Mouse (Mus musculus) intestine, embryonic 16.5 days (tissue): ENCODE results near the gene Mark3. TPM values are rescaled to one million over a fixed set of nuclear protein-coding genes. Genes with fewer than 3 reads are reported as not detected.

Source experiments
- ATAC-seq: fragments of 200-750 bp; cut with Nextera tagmentation; 2 replicates; pipeline ENCODE4 v1.8.0; 2017; ENCODE audit warnings: moderate TSS enrichment, moderate library complexity
- H3K27ac ChIP-seq: fragments of 300-500 bp; sonication (generic); 2 replicates; pipeline ENCODE4 v1.5.1; 2014; ENCODE audit warnings: mild to moderate bottlenecking, low read length
- H3K27me3 ChIP-seq: fragments of 300-500 bp; sonication (generic); replicated peaks from 2 replicates; pipeline ENCODE4 v1.6.1; 2014; ENCODE audit warnings: low read length, control low read depth, mixed read lengths; ENCODE audit not compliant: control insufficient read depth, insufficient read depth
- H3K36me3 ChIP-seq: fragments of 300-500 bp; sonication (generic); 2 replicates; pipeline ENCODE4 v1.6.1; 2014; ENCODE audit warnings: low read length, control low read depth; ENCODE audit not compliant: control insufficient read depth, insufficient read depth
- H3K4me1 ChIP-seq: fragments of 300-500 bp; sonication (generic); 2 replicates; pipeline ENCODE4 v1.6.1; 2014; ENCODE audit warnings: low read length, control low read depth, mixed read lengths; ENCODE audit not compliant: control insufficient read depth, insufficient read depth
- H3K4me2 ChIP-seq: fragments of 300-500 bp; sonication (generic); 2 replicates; pipeline ENCODE4 v1.6.1; 2014; ENCODE audit warnings: low read depth, low read length, control low read depth
- H3K4me3 ChIP-seq: fragments of 300-500 bp; sonication (generic); 2 replicates; pipeline ENCODE4 v1.5.1; 2014; ENCODE audit warnings: mild to moderate bottlenecking, low read length
- H3K9ac ChIP-seq: fragments of 300-500 bp; sonication (generic); 2 replicates; pipeline ENCODE4 v1.6.1; 2014; ENCODE audit warnings: low read depth, low read length
- H3K9me3 ChIP-seq: fragments of 300-500 bp; sonication (generic); 2 replicates; pipeline ENCODE4 v1.6.1; 2016; ENCODE audit warnings: low read length, control low read depth; ENCODE audit not compliant: control insufficient read depth
- WGBS: fragments of 180-500 bp; shearing (Covaris S2); extraction: QIAGEN DNeasy Blood & Tissue Kit; methylation state at CpG from one replicate; pipeline ENCODE4 v1.1.7; 2014; 5-methylcytosine and 5-hydroxymethylcytosine counted together
- polyA plus RNA-seq: library from polyadenylated mRNA; unstranded; fragments of >200 nt; fragmentation: Nextera tagmentation; extraction: Ambion mirVana; gene quantifications from 2 replicates; pipeline ENCODE4 v1.2.1, GENCODE M21; 2015

Mark3 gene
- polyA plus RNA-seq, 1 experiment from 2014 or later, result 14.2 TPM

GRCm38 (mm10) chr12:111668457-111668912, 94.2 kb downstream of the Mark3 start:
- peak; percentile 61 for ATAC-seq
- Histone ChIP-seq H3K27ac (peak overlapping the region; percentile 88), H3K9ac (peak overlapping the region; percentile 55), H3K4me1 (peaks cover 43% of the 10 kb centered on the region), H3K4me3 (peak overlapping the region; percentile 23; the same call in 1 of the 2 replicates), H3K9me3 (no peaks in the 10 kb centered on the region), H3K36me3 (no peaks in the 10 kb centered on the region), H3K4me2 (peak overlapping the region; percentile 88), H3K27me3 (no peaks in the 10 kb centered on the region)
- WGBS, result 7% methylated on average over 8 of the region's 8 CpGs

- peak overlapping the region; percentile 88 for H3K4me2 ChIP-seq
- no peaks in the 10 kb centered on the region for H3K27me3 ChIP-seq
- H3K9me3 ChIP-seq, result no peaks in the 10 kb centered on the region
- peak overlapping the region; percentile 55 for H3K9ac ChIP-seq
- H3K36me3 ChIP-seq, result no peaks in the 10 kb centered on the region
- H3K27ac ChIP-seq, result peak overlapping the region; percentile 88
- H3K4me3 ChIP-seq, result peak overlapping the region; percentile 62; the same call in 1 of the 2 replicates
- peak; percentile 8; the same call in 1 of the 2 replicates for ATAC-seq
- peaks cover 39% of the 10 kb centered on the region for H3K4me1 ChIP-seq
- WGBS, result 48% methylated on average over 23 of the region's 23 CpGs
Measured at GRCm38 (mm10) chr12:111669000-111669788, 94.9 kb downstream of the Mark3 start.

- no peaks in the 10 kb centered on the region for H3K27me3 ChIP-seq
- H3K4me3 ChIP-seq, result peak overlapping the region; percentile 62
- peak overlapping the region; percentile 88 for H3K4me2 ChIP-seq
- H3K4me1 ChIP-seq, result peaks cover 37% of the 10 kb centered on the region
- peak overlapping the region; percentile 78 for H3K9ac ChIP-seq
- peak overlapping the region; percentile 53; the same call in 1 of the 2 replicates for H3K27ac ChIP-seq
- no peaks in the 10 kb centered on the region for H3K36me3 ChIP-seq
- no peak for ATAC-seq
- WGBS, result 58% methylated on average over 8 of the region's 8 CpGs
- no peaks in the 10 kb centered on the region for H3K9me3 ChIP-seq
Measured at GRCm38 (mm10) chr12:111669961-111670360, 95.6 kb downstream of the Mark3 start.

- Histone ChIP-seq H3K9me3 (no peaks in the 10 kb centered on the region), H3K27me3 (no peaks in the 10 kb centered on the region), H3K36me3 (no peaks in the 10 kb centered on the region), H3K4me1 (peaks cover 41% of the 10 kb centered on the region), H3K9ac (peak overlapping the region; percentile 78), H3K4me2 (peak overlapping the region; percentile 88), H3K4me3 (peak overlapping the region; percentile 62), H3K27ac (peak overlapping the region; percentile 53; the same call in 1 of the 2 replicates)
- no peak; the same call in 1 of the 2 replicates for ATAC-seq
- WGBS, result 19% methylated on average over 29 of the region's 29 CpGs
Measured at GRCm38 (mm10) chr12:111670371-111670971, 96.1 kb downstream of the Mark3 start.

GRCm38 (mm10) chr12:111670976-111671375, 96.7 kb downstream of the Mark3 start:
- Histone ChIP-seq H3K4me2 (peak overlapping the region; percentile 88), H3K27ac (peak overlapping the region; percentile 53; the same call in 1 of the 2 replicates), H3K9me3 (no peaks in the 10 kb centered on the region), H3K36me3 (no peaks in the 10 kb centered on the region), H3K9ac (peak overlapping the region; percentile 78), H3K27me3 (no peaks in the 10 kb centered on the region), H3K4me3 (peak overlapping the region; percentile 62), H3K4me1 (peaks cover 44% of the 10 kb centered on the region)
- WGBS, result 2% methylated on average over 35 of the region's 35 CpGs
- ATAC-seq, result no peak; the same call in 1 of the 2 replicates

- Histone ChIP-seq H3K36me3 (no peaks in the 10 kb centered on the region), H3K27ac (peak overlapping the region; percentile 53), H3K9me3 (no peaks in the 10 kb centered on the region), H3K4me3 (peak overlapping the region; percentile 62), H3K4me1 (peaks cover 48% of the 10 kb centered on the region), H3K9ac (peak overlapping the region; percentile 78), H3K4me2 (peak overlapping the region; percentile 88), H3K27me3 (no peaks in the 10 kb centered on the region)
- under 1% methylated on average over 34 of the region's 34 CpGs for WGBS
- ATAC-seq, result peak; percentile 14; the same call in 1 of the 2 replicates
Measured at GRCm38 (mm10) chr12:111671431-111671902, 97.1 kb downstream of the Mark3 start.

- no peaks in the 10 kb centered on the region for H3K27me3 ChIP-seq
- H3K9me3 ChIP-seq, result no peaks in the 10 kb centered on the region
- peak within 1 kb of the TSS; percentile 53 for H3K27ac ChIP-seq
- peak within 1 kb of the TSS; percentile 88 for H3K4me2 ChIP-seq
- no peaks in the 10 kb centered on the region for H3K36me3 ChIP-seq
- H3K4me1 ChIP-seq, result peaks cover 51% of the 10 kb centered on the region
- under 1% methylated on average over 31 of the region's 31 CpGs for WGBS
- H3K9ac ChIP-seq, result peak within 1 kb of the TSS; percentile 78
- peak; percentile 47 for ATAC-seq
- peak within 1 kb of the TSS; percentile 62 for H3K4me3 ChIP-seq
Measured at GRCm38 (mm10) chr12:111672176-111672575, 97.9 kb downstream of the Mark3 start, which contains the start of gene Ckb. Gene Ckb (minus strand): TSS chr12:111672338.

GRCm38 (mm10) chr12:111672581-111672980, 98.3 kb downstream of the Mark3 start:
- Histone ChIP-seq H3K9ac (peak overlapping the region; percentile 78), H3K9me3 (no peaks in the 10 kb centered on the region), H3K4me3 (peak overlapping the region; percentile 62), H3K27ac (no peak overlapping the region), H3K4me2 (peak overlapping the region; percentile 88), H3K27me3 (no peaks in the 10 kb centered on the region), H3K36me3 (no peaks in the 10 kb centered on the region), H3K4me1 (peaks cover 55% of the 10 kb centered on the region)
- ATAC-seq, result no peak
- WGBS, result 15% methylated on average over 12 of the region's 12 CpGs

GRCm38 (mm10) chr12:111674850-111675486, 100.6 kb downstream of the Mark3 start:
- ATAC-seq, result no peak
- H3K4me1 ChIP-seq, result peaks cover 53% of the 10 kb centered on the region
- H3K4me3 ChIP-seq, result no peak overlapping the region
- peak overlapping the region; percentile 8; the same call in 1 of the 2 replicates for H3K9ac ChIP-seq
- H3K36me3 ChIP-seq, result no peaks in the 10 kb centered on the region
- no peak overlapping the region for H3K4me2 ChIP-seq
- 36% methylated on average over 2 of the region's 2 CpGs for WGBS
- H3K27me3 ChIP-seq, result no peaks in the 10 kb centered on the region
- no peaks in the 10 kb centered on the region for H3K9me3 ChIP-seq
- H3K27ac ChIP-seq, result peak overlapping the region; percentile 88
